Mouse (Mus musculus) adrenal gland (tissue): ENCODE data around the gene Hivep1.

ENCODE experiments used
- intact Hi-C: fragments of 180-260 bp; cut with DNase I; formaldehyde crosslinking; loops from one replicate; pipeline ENCODE4 v1.15.1; 2025
- long read RNA-seq, 2 experiments: library from polyadenylated mRNA; unstranded; transcript quantifications; one replicate each; pipeline ENCODE4 v2.0.0; 2020; ENCODE audit warnings: borderline replicate concordance in 1 of 2; ENCODE audit not compliant: insufficient replicate concordance in 1 of 2

The Hivep1 gene
- long read RNA-seq, experiment 1, partial matches to known transcripts = 1 of 4 reads
- long read RNA-seq, experiment 1, other reads (novel, unspliced or antisense) = 3 of 4 reads
- long read RNA-seq, experiment 2, partial matches to known transcripts = 3 of 8 reads
- long read RNA-seq, experiment 2, other reads (novel, unspliced or antisense) = 5 of 8 reads

DNA sequence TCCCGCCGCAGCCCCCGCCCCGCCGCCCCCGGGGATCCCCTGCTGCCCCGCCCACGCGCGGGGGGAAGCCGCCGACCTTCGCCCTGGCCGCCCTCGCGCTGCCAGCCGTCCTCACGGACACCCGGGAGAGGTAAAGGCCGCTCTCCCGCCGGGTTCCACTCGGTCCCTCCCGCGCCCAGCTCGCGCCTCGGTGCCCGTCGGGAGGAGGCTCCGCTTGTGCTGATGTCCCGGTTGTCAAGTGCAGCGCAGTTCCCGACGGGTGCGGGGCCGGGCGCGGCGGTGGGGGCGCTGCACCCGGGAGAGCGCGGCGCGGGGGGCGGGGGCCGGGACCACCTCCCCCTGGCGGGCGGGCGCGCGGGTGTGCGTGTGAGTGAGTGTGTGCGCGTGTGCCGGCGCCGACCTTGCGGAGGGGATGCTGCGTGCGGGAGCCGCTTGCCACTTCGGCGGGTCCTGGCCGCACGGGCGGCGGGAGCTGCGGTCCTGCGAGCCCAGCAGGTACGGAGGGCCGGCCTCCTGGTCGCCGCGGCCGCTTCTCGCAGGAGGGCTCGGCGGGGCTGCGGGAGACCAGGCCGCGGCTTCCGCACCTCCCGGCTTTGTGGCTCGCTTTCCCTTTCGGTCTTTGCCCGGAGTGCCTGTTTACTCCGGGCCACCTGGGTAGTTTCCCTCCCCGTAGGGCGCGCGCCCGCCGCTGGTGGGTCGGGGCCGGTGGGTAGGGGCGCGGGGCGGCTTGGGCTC is at the start of gene Hivep1:
Gene Hivep1, plus strand, starts transcription at position 61 of the 735 bp plus-strand sequence.
- intact Hi-C loops = loop anchor here (10.0 kb wide), 1 partner anchor 193 kb away; no protein-coding TSS in a partner anchor

DNA sequence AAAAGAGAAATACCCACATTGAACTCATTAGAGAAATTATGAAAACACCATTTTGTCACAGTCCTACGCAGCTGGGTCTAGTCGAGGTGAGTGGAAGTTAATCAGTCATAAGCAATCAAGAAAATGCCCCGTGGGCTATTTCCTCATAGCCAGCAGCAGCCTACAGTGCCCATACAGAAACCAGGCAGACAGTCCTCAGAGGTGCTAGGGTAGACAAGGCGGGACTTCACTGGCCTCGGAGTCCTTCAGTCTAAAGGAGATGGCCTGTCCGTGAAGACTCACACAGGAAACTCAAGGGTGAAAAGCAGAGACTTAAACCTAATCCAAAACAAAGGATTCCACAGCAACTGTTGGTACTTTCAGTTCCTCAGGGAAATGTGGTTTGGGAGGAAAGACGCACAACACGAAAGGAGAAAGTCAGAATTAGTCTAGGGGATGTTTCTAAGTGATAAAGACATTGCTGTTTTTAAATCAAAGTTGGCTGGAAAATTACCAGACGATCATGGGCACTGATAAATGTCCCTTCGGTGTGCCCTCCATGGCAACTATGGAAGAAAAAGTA is 36.3 kb upstream of the Hivep1 start:
- intact Hi-C loops = no loop called here

DNA sequence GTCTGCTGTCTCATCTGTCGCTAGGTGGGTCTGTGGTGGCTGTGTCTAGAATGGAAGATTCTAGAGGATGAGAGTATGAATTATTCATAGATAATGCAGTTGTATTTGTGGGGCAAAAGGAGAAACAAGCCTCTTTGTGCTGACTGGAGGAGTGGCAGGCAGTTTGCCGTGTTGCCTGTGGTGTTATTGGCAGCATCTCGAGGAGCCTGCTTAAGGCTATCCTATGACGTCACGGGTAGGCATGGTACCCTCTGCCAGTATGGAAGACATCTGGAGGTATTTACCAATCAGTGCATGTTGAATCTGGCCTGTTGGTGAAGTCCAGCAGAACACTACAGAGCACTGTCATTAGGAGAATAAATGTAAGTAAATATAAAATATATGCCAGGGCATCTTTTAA is 35.6 kb upstream of the Hivep1 start:
- intact Hi-C loops = no loop called here

DNA sequence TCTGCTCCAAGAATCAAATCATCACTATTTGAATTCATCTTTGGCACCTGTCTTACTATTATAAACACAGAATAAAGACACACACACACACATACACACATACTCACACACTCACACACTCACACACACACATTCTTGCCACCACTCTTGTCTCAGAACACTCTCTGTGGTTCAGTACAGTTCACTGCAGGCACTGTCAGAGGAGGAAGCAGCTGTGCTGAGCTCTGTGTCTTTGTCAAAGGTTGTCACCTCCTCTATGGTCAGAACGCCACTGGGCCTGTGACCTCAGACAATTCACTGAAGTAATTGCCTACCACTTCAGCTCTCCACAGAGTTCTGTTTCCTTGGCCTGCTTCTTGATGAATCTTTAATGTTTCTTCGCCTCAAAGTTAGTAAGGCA is 33.5 kb upstream of the Hivep1 start:
- intact Hi-C loops = no loop called here

DNA sequence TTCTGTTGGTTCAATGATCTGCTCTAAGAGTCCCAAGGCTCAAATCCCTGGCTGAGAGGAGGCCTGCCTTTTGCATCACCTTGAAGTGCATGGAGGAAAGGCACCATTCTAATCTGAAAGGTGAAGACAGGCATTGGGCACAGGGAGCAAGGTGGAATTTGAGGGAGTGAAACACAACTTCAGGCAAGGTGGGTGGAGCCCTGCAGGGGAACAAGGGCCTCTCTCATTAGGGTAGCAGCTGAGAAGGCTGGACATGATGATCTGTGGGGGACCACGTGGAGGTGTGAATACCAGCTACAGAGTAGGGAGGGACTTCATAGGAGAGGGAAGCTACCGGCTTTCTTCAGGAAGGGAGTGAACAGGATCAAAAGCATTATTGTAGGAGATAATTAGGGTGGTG is 10.6 kb upstream of the Hivep1 start:
- intact Hi-C loops = loop anchor here (10.0 kb wide), 1 partner anchor 396 kb away; no protein-coding TSS in a partner anchor

DNA sequence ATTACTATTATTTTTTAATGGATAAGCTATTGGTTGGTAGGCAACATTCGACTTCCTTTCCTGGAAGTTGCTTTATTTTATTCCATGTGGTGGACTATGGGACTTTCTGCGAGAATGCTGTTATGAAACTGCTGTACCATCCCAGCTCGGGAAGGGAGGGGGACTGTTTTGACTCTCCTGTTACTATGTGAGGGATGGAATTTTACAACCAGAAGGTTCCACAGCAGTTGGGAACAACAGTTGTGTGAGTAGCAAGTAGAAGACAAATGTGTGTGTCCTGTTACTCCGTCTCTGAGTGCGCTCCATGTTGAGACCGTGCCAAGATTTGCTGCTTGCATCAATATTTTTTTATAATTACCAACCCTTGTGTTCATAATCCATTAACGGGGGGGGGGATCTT is 8.4 kb upstream of the Hivep1 start:
- intact Hi-C loops = loop anchor here (10.0 kb wide), 1 partner anchor 399 kb away; no protein-coding TSS in a partner anchor

DNA sequence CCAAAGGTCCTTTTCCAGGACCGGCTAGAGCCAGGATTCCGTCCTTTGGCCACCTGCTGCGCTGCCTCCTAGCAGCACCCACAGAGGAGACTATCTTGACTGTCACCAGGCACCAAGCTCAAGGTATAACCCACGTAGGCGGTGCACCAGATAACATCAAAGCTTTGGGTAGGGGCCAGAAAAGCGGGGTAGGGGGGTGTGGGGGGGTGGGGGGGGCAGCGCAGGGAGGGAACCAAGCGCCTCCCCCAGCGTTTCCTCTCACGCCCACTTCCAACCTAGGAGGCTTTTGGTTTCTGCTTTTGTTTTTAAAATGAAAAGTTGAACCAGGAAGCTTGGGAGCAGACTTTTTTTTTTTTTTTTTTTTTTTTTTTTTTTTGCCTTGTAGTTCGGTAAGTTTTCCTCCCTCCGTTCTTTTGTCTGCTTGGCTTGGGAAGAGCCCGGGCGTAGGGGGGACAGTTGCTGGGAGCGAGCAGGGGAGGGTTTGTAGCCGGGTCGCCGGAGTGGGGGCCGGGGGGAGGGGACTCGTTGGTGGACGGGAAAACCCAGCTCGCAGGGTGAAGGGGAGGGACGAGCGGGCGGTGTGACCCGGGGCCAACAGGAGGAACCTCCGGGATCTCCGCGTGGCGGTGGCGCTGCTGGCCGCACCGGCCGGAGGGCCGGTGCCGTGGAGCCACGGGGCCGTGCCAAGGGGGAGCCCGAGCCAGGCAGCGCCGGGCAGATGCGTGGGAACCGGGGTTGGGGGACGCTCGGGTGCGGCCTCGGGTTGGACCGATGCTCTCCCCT is 2.6 kb upstream of the Hivep1 start:
- intact Hi-C loops = loop anchor here (5.0 to 10.0 kb wide), 2 partner anchors 302 to 404 kb away; no protein-coding TSS in a partner anchor

DNA sequence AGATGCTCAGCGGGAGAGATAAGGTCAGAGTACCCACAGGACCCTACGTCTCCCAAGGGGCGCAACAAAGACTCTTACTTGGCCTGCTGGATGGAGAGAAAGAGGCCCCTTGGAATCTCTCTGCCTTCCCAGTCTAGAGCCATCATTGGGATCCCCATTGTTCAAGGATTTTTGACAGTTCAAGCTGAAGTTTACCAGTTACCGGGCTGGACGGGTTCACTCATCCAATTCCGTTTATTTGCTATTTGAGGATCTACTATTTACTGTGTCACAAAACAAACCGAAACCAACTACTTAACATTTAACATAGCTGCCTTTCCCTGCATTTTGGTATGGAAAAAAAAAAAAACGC is 2.1 kb upstream of the Hivep1 start:
- intact Hi-C loops = loop anchor here (5.0 to 10.0 kb wide), 3 partner anchors 195 to 405 kb away; no protein-coding TSS in a partner anchor

DNA sequence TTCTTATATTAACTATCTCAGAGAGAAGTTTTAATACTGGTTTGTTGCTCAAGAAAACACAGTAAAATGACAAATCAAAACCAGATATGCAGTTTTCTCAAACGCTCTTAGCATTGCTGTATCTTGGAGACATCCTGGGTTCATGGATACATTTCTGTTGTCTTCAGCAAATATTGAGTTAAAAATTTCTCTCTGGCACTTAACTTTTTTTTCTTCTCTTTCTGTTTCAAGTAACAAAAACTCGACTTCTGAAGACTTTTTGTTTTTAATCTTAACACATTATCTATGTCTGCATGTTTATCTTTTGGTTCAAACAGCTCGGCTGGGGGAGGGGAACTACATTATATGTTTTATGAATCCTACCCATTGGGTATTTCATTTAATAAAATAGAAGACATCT is 1.7 kb upstream of the Hivep1 start:
- intact Hi-C loops = loop anchor here (10.0 kb wide), 1 partner anchor 195 kb away; no protein-coding TSS in a partner anchor

DNA sequence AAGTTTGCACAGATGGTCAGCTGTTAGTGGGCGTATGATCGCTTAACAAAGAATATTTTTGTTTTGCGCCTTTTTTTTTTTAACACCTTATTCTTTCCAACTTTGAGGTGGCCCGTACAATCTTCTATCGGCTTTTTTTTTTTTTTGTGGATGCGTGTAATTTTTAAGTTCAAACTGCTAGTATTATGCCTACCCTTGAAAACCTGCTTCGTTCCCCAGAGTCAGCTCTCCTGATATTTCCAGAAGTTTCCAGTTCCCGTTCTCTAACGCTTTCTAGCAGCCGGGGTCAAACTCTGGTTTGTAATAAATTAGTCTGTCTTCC is 980 bp upstream of the Hivep1 start:
- intact Hi-C loops = loop anchor here (10.0 kb wide), 1 partner anchor 194 kb away; no protein-coding TSS in a partner anchor

DNA sequence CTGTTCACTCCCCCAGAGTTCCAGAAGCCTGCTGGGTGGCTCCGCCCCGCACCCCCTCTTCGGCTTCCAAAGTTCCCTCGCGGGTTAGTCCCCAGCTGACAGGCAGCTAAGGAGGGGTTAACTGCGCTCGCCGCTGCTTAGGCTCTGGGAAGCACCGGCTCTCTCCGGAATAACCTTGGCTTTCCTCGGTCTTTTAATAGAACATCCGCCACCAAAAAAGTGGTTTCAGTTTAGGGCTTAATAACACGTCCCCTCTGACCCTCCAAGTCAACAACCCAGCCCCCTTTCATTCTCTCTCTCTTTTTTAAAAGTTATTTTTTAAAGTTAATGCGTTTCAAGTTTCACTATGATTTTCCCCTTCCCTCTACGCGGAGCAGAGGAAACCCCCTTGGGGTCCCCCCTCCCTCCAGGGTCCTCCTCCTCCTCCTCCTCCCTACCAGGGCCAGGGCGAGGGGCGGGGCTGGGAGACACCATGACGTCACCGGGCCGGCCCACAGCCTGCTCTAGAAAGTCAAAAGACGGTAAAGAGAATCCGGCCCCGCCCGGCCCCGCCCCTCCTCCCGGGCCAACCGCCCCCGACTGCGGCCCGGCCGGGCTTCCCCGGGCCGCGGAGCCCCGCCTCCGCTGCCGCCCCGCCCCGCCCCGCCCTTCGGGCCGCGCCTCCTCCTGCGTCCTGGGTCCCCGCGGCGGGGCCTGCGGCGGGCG is 467 bp upstream of the Hivep1 start:
- intact Hi-C loops = loop anchor here (10.0 kb wide), 1 partner anchor 193 kb away; no protein-coding TSS in a partner anchor

DNA sequence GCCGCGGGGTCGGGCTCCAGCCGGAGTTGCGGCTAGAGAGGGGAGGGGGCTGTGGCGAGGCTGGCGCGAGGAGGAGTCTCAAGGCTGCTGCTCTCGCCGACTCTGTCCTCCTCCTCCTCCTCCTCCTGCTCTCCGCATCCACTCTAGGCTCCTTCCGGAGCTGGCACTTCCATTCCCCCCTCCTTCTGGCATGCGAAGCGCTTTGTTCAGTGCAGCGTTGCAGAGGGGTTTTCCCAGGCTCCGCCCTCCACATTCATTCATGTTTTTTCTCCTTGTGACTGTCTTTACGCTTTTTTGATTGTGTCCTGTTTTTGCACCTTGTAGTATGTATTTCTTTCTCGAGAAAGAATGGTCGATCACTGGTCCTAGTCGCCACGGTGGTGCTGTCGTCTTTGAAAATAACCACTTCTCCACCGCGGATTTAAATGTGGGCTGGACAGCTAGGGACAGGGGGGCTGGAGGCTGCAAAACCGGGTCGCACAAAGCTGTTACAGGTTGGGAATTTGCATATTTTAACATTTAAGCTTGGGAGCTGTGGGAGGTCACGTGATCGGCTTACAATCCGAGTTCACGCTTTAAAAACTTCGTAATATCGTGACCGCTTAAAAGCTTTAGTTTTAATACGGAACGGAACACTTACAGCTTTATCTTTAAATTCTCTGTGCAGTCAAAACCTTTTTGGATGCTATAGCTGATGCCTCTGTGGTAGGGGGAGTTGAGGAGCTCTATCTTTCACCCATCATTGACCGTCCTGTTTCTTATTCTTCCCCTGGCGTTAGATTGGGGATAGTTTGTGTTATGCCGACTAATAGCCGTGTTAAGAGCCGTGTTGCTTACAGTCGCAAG is 1.1 kb downstream of the Hivep1 start:
- intact Hi-C loops = loop anchor here (10.0 kb wide), 1 partner anchor 192 kb away; no protein-coding TSS in a partner anchor

DNA sequence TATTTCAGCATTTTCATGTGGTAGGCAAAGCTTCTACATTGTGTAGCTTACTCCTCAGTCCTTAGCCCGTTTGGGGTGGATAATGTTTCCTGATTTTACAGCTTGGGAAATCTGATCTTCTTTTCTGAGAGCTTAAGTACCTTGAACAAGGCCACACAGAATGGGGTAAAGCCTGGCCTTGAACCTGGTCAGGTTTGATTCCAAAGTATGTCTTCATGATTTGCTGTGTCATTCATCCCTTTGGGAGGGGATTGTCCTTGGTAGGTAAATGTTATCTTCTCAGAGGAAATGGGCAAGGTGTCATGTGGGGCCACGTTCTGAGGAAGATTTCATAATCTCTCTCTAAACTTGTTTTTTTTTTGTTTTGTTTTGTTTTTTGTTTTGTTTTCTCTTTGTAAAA is 1.8 kb downstream of the Hivep1 start:
- intact Hi-C loops = loop anchor here (10.0 kb wide), 1 partner anchor 191 kb away; no protein-coding TSS in a partner anchor

DNA sequence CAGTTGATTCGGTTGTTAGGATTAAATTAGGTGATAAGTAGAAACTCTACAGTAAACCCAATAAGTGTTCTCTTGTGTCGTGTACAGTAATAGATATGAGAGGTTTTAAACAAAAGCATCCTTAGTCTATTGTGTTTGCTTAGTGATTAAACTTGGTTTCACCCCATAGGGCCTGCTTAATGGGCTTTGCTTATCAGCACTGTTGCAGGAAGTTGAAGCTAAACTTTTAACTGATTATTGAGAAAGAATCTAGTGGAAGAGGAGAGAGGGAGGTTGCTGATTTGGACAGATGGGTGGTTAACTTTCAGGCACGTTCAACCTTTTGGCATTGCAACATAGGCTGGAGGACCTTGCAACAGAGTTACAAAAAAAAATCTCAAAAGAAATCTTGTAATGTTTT is 2.3 kb downstream of the Hivep1 start:
- intact Hi-C loops = loop anchor here (10.0 kb wide), 1 partner anchor 191 kb away; no protein-coding TSS in a partner anchor

DNA sequence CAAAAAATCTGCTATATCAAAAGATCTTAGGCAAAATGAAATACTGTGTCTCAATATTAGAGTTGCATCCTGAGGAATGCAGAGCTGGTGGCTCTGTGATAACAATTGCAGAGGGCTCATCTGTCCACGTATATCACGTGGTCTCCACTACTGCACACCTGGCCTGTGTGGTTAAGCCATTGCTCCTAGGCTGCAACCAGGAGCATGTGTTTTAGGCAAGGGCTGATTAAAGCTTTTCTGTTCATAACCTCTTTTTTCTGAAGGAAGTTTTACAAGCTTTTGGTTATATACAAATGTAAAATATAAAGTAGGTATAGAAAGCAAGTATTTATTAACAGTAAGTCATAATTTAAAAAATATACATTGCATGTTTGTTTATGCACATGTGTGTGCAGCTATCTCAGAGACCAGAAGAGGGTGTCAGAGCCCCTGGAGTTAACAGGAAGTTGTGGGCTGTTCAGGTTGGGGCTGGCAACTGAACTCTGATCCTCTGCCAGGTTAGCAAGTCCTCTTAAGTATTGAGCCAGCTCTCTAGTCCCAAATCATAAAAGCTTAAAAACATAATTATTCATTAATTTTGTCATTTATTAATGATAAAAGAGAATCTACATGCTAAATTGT is 5.0 kb downstream of the Hivep1 start:
- intact Hi-C loops = loop anchor here (10.0 kb wide), 1 partner anchor 188 kb away; no protein-coding TSS in a partner anchor

DNA sequence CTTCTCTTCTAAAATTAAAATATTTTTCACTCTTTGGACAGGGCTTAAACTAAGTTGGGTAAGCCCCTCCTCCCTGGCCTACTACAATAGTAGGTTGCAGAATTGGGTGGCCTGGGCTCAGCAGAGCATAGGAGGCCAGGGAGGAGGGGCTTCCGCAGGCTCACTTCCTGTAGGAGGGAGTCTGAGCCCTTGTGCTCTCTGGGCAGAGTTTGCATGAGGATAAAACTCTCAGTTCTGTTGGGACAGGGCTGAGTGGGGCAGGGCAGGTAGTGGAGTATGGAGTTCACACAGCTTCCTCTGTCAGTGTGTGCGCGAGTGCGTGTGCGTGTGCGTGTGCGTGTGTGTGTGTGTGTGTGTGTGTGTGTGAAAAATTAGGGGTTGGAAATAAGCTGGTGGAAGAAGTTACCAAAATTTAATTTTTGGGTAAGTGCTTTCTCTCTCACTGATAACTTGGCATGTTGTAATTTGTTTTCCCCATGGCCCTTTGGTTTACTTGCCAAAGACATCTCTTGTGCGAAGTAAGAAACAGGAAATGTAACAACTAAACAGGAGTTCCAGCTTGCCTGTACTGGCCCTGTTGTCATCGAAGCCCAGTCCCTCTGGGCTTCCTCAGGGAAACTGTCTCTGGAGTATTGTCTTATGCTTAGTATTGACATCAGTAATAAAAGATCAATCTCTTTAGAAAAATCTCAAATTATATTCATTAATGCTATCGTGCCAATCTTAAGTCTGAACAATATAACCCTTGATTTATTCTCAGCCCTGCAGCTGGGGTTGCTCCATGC is 9.2 kb downstream of the Hivep1 start:
- intact Hi-C loops = no loop called here

DNA sequence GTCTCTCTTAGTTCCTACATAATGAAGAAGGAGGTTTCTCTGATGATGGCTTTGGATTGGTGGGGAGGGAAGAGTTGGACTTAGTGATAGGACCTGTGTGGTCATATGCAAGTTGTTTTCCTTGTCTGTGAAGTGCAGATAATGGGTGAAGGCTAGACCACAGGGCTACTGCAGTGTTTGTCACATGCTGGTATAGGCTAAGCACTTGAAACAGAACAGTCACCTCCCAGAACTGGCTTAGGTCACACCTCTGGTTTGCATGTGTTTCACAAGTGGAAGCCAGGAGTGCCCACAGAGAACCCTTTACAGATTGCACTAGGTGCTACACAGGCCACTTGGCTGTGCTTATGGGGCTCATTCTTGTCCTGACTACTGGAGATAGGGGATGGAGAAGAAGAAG is 12.4 kb downstream of the Hivep1 start:
- intact Hi-C loops = no loop called here

DNA sequence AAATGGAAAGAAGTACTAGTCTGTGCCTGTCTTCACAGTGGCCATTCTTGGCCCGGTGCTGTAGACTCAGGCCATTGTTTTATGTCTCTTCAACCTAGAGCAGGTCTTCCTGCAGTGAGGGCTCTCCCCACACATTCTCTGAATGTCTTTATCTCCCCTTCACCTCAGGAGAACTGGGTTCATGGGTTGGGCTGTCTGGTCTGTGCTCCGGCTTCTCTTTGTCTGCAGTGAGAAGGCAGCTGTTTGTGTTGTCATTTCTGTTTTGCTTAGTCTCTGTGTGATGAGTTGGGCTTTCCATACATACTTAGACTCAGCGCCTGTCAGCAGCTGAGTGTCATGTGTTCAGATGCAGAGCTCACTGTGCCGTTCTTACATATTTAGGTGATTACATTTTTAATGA is 18.4 kb downstream of the Hivep1 start:
- intact Hi-C loops = no loop called here

DNA sequence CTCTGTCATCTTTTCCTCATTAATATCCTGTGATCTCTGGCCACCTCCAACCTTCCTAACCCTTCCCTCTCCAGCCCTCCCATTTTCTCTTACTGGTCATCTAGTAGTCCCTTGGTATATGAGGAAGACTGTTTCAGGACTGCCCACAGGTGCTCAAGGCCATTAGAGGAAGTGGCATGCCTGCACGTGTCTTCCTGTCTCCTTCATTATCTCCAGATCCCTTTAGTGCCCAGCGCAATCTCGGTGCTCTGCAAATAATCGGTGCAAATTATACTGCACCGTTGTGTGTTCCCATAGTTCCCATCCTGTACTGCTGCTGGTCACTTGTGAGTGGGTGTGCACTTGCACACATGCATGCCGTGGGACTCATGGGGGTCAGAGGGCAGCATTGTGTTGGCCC is 19.2 kb downstream of the Hivep1 start:
- intact Hi-C loops = no loop called here
